ENCODE assay signal across 8 mouse cellular contexts in the genomic region with DNA sequence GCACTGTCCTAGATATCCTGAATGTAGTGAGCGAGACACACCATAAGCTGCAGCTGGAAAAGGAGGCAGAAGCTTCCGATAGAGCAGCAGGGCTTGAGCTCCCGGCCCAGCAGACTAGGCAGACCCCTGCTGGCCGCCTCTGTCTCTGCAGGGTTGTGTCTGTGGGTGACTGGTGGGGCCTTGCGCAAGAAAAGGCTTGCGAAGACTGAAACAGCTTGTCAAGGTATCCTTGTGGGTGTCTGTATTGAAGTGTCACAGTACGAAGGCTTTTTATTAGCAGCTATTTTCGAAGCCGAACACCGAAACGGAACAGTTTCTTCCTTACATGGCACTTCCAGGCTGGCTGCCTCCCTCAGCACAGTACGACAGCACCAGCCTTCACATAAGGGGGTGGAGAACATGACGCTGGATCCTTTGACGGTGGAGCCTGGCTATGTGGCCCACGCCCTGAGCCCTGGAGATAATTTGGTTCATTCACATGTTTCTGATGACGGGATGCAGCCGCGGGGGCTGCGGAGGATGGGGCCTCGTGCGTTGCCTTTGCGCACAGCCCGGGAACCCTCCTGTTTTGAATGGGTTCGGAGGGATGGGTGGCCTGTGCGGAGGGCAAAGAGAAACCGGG.
DNase-seq lines count a peak whose midpoint lies in the region; ATAC-seq lines count a peak whose summit lies in the region.

No protein-coding gene starts in this region.

- no peaks in the 10 kb centered on the region for H3K4me1 ChIP-seq in intestine, embryonic 16.5 days (ENCODE audit: control insufficient read depth, insufficient read depth, low read length)

- H3K4me2 ChIP-seq in intestine, embryonic 16.5 days (ENCODE audit: low read depth, low read length) = peak overlapping the region; percentile 31; the same call in 1 of the 2 replicates

- WGBS in intestine, embryonic 16.5 days = 24% methylated on average over 26 of the region's 26 CpGs

- H3K9me3 ChIP-seq in intestine, embryonic 16.5 days (ENCODE audit: control insufficient read depth, low read length) = no peaks in the 10 kb centered on the region

- peak; percentile 75 for ATAC-seq in intestine, embryonic 16.5 days
- ATAC-seq in megakaryocyte-erythroid progenitor cell, adult 5-6 weeks (replicated peaks; ENCODE audit: low FRiP score, low TSS enrichment, poor library complexity, severe bottlenecking) = peak; percentile 78

- no peaks in the 10 kb centered on the region for H3K36me3 ChIP-seq in intestine, embryonic 16.5 days (ENCODE audit: control insufficient read depth, insufficient read depth, low read length)

- intact Hi-C loops in left cerebral cortex, postnatal 10 days (cut with DNase I) = loop anchor here (2.0 to 10.0 kb wide), 3 partner anchors 139 to 436 kb away; a partner anchor contains a TSS

- DNase-seq in adrenal gland, postnatal 14 days = peak; percentile 89
- peak; percentile 76 for DNase-seq in embryo, embryonic 9.5 days (ENCODE audit: extremely low spot score)
- peak; percentile 33 for DNase-seq in gonadal fat pad, adult 2 months (ENCODE audit: low read depth)
- DNase-seq in left cerebral cortex, postnatal 10 days (ENCODE audit: extremely low spot score in 1 of 2, low spot score in 2 of 2) = peak; percentile 79 to 85
- peak; percentile 89 to 96 for DNase-seq in right cerebral cortex, postnatal 36 days (ENCODE audit: low spot score in 2 of 2)
- DNase-seq in natural killer cell, adult 2 months (ENCODE audit: low spot score in 2 of 2) = no peak

- peaks cover 5% of the 10 kb centered on the region; the same call in 1 of the 2 replicates for H3K27me3 ChIP-seq in intestine, embryonic 16.5 days (replicated peaks; ENCODE audit: control insufficient read depth, insufficient read depth, low read length)

- no peak overlapping the region for H3K4me3 ChIP-seq in intestine, embryonic 16.5 days (ENCODE audit: low read length)

- H3K9ac ChIP-seq in intestine, embryonic 16.5 days (ENCODE audit: low read depth, low read length) = peak overlapping the region; percentile 0; the same call in 1 of the 2 replicates

- H3K27ac ChIP-seq in intestine, embryonic 16.5 days (ENCODE audit: low read length) = no peak overlapping the region

Comparison
In these comparisons a context has a peak if more than half of its experiments do, and no peak if none do; other contexts are left out.
1. DNase-seq: peak in adrenal gland, postnatal 14 days (single experiment), embryo, embryonic 9.5 days (single experiment), gonadal fat pad, adult 2 months (single experiment), left cerebral cortex, postnatal 10 days (2 of 2) and right cerebral cortex, postnatal 36 days (2 of 2); none in natural killer cell, adult 2 months (0 of 2).